Mouse (Mus musculus): ENCODE data around the gene Bid. TPM values are rescaled to one million over a fixed set of nuclear protein-coding genes. Genes with fewer than 3 reads are reported as not detected.

Gene Bid
- polyA plus RNA-seq, 1 experiment from 2014 or later, result 23.8 TPM

- no peaks in the 10 kb centered on the region for H3K9me3 ChIP-seq (replicated peaks)
- H3K9ac ChIP-seq, result no peak overlapping the region
- no peak overlapping the region for H3K4me3 ChIP-seq (replicated peaks)
- ATAC-seq (replicated peaks; ENCODE audit: low FRiP score), result no peak
- H3K27me3 ChIP-seq, result no peaks in the 10 kb centered on the region
- peaks cover 20% of the 10 kb centered on the region for H3K36me3 ChIP-seq
- H3K4me1 ChIP-seq, result no peaks in the 10 kb centered on the region
- H3K4me2 ChIP-seq, result no peak overlapping the region
- 86% methylated on average over 5 of the region's 5 CpGs for whole genome bisulfite sequencing
- H3K27ac ChIP-seq, result no peak overlapping the region
Observed at GRCm38 (mm10) chr6:120943964-120944363, 27.3 kb upstream of the Bid start.

DNA sequence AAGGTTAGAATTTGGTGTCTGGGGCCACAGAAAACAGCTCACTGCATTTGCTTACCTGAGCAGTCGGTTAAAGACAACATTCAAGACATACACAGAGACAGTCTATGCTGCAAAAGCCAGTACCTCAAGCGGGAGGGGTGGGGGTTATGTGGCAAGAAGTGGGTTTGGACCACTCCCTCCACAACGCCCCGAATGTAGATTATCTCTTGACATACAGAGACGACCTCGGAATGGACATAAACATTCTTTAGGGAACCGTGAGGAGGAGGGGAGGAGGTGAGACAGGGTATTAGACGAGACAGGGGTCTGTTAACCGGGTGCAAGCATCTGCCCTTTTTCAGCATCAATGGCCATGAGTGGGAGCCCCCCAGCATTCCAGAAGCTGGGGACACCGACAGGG is 26.9 kb upstream of the Bid start:
- no peaks in the 10 kb centered on the region for H3K27me3 ChIP-seq
- no peaks in the 10 kb centered on the region for H3K9me3 ChIP-seq (replicated peaks)
- no peak overlapping the region for H3K4me3 ChIP-seq (replicated peaks)
- H3K27ac ChIP-seq, result no peak overlapping the region
- H3K36me3 ChIP-seq, result peaks cover 19% of the 10 kb centered on the region
- no peak for ATAC-seq (replicated peaks; ENCODE audit: low FRiP score)
- H3K4me1 ChIP-seq, result no peaks in the 10 kb centered on the region
- WGBS, result 72% methylated on average over 10 of the region's 10 CpGs
- no peak overlapping the region for H3K9ac ChIP-seq
- H3K4me2 ChIP-seq, result no peak overlapping the region

DNA sequence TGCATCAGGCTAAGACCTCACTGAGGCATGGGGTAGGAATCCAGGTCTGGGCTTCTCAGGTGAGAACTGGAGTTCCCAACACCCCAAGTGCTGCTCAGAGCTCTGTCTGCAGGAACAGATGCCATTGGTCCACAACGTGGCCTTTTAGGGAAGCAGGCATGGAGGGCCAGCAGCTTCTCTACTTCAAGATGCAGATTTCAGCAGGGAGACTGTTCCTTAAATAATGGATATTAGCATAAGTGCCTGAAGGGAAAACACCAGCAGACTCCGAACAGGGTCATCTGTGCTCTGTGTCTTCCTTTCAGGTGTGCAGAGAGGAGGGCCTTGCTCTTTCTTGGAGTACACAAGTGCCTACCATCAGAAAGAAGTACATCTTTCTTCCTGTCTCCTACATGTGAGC is 26.4 kb upstream of the Bid start:
- Histone ChIP-seq H3K27ac (no peak overlapping the region), H3K4me2 (no peak overlapping the region), H3K4me1 (0 out of 2 replicates have a peak, but pooled peaks cover 2% of the 10 kb centered on the region), H3K36me3 (peaks cover 16% of the 10 kb centered on the region), H3K9ac (no peak overlapping the region), H3K9me3 (replicated peaks) (no peaks in the 10 kb centered on the region), H3K4me3 (replicated peaks) (no peak overlapping the region), H3K27me3 (no peaks in the 10 kb centered on the region)
- ATAC-seq (replicated peaks; ENCODE audit: low FRiP score), result no peak
- WGBS, result 70% methylated on average over 2 of the region's 2 CpGs

GRCm38 (mm10) chr6:120941575-120941974 is 24.9 kb upstream of the Bid start:
- Histone ChIP-seq H3K4me3 (replicated peaks) (no peak overlapping the region), H3K36me3 (peaks cover 9% of the 10 kb centered on the region)
- 93% methylated on average over 13 of the region's 13 CpGs for WGBS

DNA sequence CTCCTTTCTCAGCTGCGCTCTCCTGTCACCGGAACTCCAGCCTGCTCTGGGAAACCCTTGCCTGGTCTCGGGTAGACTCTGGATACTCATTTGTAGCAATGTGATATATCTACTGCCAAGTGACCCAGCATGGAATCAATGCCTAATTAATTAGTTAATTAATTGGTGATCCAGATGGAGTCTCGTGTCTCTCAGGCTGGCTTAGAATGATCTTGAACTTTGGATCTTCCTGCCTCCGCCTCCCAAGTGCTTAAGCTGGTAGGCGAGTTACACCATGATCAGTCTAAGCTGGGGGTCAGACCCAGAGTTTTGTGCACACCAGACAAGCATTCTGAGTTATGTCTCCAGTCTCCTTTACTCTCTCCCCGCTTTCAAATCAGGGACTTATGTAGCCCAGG is 24.4 kb upstream of the Bid start:
- H3K9ac ChIP-seq, result no peak overlapping the region
- no peak overlapping the region for H3K4me2 ChIP-seq
- peak; percentile 49; the same call in 1 of the 2 replicates for ATAC-seq (replicated peaks; ENCODE audit: low FRiP score)
- H3K27ac ChIP-seq, result no peak overlapping the region
- H3K36me3 ChIP-seq, result peaks cover 6% of the 10 kb centered on the region
- H3K27me3 ChIP-seq, result no peaks in the 10 kb centered on the region
- no peaks in the 10 kb centered on the region for H3K9me3 ChIP-seq (replicated peaks)
- H3K4me1 ChIP-seq, result 0 out of 2 replicates have a peak, but pooled peaks cover 2% of the 10 kb centered on the region
- no peak overlapping the region for H3K4me3 ChIP-seq (replicated peaks)
- WGBS, result 67% methylated on average over 7 of the region's 7 CpGs

More at GRCm38 (mm10) chr6:120941575-120941974, 24.9 kb upstream of the Bid start:
- no peaks in the 10 kb centered on the region for H3K27me3 ChIP-seq
- ATAC-seq (replicated peaks; ENCODE audit: low FRiP score), result no peak
- H3K9me3 ChIP-seq (replicated peaks), result no peaks in the 10 kb centered on the region
- 0 out of 2 replicates have a peak, but pooled peaks cover 2% of the 10 kb centered on the region for H3K4me1 ChIP-seq
- H3K4me2 ChIP-seq, result no peak overlapping the region
- no peak overlapping the region for H3K27ac ChIP-seq
- H3K9ac ChIP-seq, result no peak overlapping the region

GRCm38 (mm10) chr6:120940446-120941083 is 23.9 kb upstream of the Bid start:
- H3K27me3 ChIP-seq, result no peaks in the 10 kb centered on the region
- no peak for ATAC-seq (replicated peaks; ENCODE audit: low FRiP score)
- no peak overlapping the region for H3K4me2 ChIP-seq
- 83% methylated on average over 7 of the region's 7 CpGs for WGBS
- H3K4me1 ChIP-seq, result 0 out of 2 replicates have a peak, but pooled peaks cover 2% of the 10 kb centered on the region
- no peak overlapping the region for H3K4me3 ChIP-seq (replicated peaks)
- no peak overlapping the region for H3K27ac ChIP-seq
- peaks cover under 1% of the 10 kb centered on the region; the same call in 1 of the 2 replicates for H3K36me3 ChIP-seq
- H3K9ac ChIP-seq, result no peak overlapping the region
- H3K9me3 ChIP-seq (replicated peaks), result no peaks in the 10 kb centered on the region

DNA sequence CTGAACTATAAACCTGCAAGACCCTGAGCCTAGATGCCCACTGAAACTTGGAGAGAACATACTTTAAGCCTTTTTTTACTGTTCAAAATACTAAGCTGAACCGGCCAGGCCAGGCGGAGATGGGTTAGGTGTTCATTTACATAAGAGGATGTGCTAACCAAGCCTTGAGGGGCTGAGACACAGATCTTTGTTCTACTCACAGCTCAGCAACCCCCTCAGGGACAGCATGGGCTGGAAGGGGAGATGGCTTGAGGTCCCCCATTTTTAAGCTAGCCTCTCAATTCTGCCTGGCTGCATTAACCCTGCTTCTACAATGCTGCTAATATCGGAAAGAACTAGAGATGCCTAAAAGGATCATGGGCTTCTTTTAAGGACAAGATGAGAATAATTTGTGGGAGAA is 23.1 kb upstream of the Bid start:
- Histone ChIP-seq H3K4me2 (no peak overlapping the region), H3K27me3 (no peaks in the 10 kb centered on the region), H3K4me3 (replicated peaks) (no peak overlapping the region), H3K36me3 (peaks cover 2% of the 10 kb centered on the region; the same call in 1 of the 2 replicates), H3K9ac (no peak overlapping the region), H3K4me1 (0 out of 2 replicates have a peak, but pooled peaks cover 2% of the 10 kb centered on the region), H3K9me3 (replicated peaks) (no peaks in the 10 kb centered on the region), H3K27ac (no peak overlapping the region)
- WGBS, result 85% methylated on average over 3 of the region's 3 CpGs
- ATAC-seq (replicated peaks; ENCODE audit: low FRiP score), result no peak

GRCm38 (mm10) chr6:120938763-120939450 is 22.3 kb upstream of the Bid start:
- H3K4me3 ChIP-seq (replicated peaks), result no peak overlapping the region
- H3K27ac ChIP-seq, result no peak overlapping the region
- WGBS, result 87% methylated on average over 12 of the region's 12 CpGs
- H3K9me3 ChIP-seq (replicated peaks), result no peaks in the 10 kb centered on the region
- no peak overlapping the region for H3K9ac ChIP-seq
- no peaks in the 10 kb centered on the region for H3K27me3 ChIP-seq
- peaks cover 11% of the 10 kb centered on the region for H3K36me3 ChIP-seq
- ATAC-seq (replicated peaks; ENCODE audit: low FRiP score), result no peak
- no peak overlapping the region for H3K4me2 ChIP-seq
- H3K4me1 ChIP-seq, result 0 out of 2 replicates have a peak, but pooled peaks cover 2% of the 10 kb centered on the region

DNA sequence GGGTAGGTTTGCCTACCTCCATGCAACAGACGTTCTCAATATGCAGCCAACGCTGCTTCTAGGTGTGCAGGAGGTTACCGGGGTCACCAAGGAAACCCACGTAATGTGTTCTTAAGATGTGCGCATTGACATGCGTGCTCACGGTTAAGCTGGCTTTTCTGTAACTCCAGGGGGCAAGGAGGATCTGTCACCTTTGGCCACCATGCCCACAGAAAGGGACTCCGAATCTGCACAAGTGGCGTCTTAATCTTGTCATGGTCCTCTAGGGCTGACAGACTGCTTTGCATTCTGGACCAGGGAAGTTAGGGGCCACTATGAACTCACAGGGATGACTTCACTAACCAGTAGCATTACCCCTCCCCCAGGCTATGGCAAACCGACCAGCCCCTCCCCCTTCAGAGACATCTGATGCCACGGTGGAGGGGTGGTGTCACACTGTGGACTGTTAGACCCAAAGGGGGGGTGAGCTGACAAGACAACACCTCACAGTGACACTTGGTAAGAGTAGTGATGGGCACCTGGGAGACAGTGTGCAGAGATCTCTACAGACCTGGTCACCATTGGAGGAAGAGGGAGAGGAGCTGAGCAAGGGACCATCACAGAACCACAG is 21.5 kb upstream of the Bid start:
- Histone ChIP-seq H3K9ac (no peak overlapping the region), H3K4me1 (0 out of 2 replicates have a peak, but pooled peaks cover 2% of the 10 kb centered on the region), H3K36me3 (peaks cover 14% of the 10 kb centered on the region), H3K4me2 (no peak overlapping the region), H3K27ac (no peak overlapping the region), H3K4me3 (replicated peaks) (no peak overlapping the region), H3K9me3 (replicated peaks) (no peaks in the 10 kb centered on the region), H3K27me3 (no peaks in the 10 kb centered on the region)
- no peak for ATAC-seq (replicated peaks; ENCODE audit: low FRiP score)
- WGBS, result 76% methylated on average over 11 of the region's 11 CpGs

DNA sequence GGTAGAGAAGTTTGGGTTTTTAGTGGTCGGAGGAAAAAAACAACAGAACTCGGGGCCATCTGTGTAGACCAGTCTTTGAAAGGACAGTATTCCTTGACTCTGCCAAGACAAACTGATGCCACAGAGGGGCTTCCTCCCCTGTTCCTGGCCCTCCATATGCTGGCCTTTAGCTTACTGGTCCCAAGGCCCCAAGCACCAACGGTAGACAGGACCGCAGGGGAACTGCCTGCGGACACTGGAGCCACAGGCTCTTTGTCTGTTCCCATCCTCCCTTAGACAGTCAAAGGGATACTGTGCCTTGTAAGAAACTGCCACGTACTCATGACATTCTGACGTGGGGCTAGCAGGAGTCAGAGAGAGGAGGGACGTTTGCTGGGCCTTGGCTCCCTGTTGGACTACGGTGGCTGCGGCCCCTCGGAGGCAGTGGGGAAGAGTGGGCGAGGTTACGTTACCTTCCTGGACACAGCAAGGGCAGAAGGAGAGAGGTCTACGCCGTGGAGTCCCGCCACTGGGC is 20.5 kb upstream of the Bid start:
- no peak for ATAC-seq (replicated peaks; ENCODE audit: low FRiP score)
- H3K27ac ChIP-seq, result no peak overlapping the region
- no peaks in the 10 kb centered on the region for H3K9me3 ChIP-seq (replicated peaks)
- H3K4me3 ChIP-seq (replicated peaks), result no peak overlapping the region
- WGBS, result 82% methylated on average over 16 of the region's 16 CpGs
- H3K4me1 ChIP-seq, result 0 out of 2 replicates have a peak, but pooled peaks cover 2% of the 10 kb centered on the region
- H3K4me2 ChIP-seq, result no peak overlapping the region
- peaks cover 22% of the 10 kb centered on the region for H3K36me3 ChIP-seq
- H3K9ac ChIP-seq, result no peak overlapping the region
- H3K27me3 ChIP-seq, result no peaks in the 10 kb centered on the region

DNA sequence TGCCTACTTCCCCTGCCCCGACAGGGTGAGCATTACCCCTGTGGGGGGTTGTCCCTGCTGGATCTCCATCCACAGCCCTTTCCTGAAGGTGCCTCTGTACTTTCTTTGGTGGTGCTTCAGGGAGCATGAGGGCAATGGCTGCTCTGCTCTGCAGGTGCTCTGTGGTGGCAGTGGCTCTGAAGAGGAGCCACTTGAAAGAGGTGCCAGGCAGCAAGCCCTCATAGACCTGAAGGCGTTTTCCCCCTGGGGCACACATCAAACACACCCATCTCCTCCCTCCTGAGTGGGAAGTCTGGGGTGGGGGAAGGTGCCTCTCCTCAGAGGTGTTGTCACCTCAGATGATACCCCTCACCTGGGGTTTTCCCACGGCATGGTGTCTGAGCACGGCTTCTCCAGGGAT is 17.5 kb upstream of the Bid start:
- ATAC-seq (replicated peaks; ENCODE audit: low FRiP score), result no peak
- Histone ChIP-seq H3K4me2 (no peak overlapping the region), H3K27me3 (no peaks in the 10 kb centered on the region), H3K9me3 (replicated peaks) (no peaks in the 10 kb centered on the region), H3K4me1 (0 out of 2 replicates have a peak, but pooled peaks cover 2% of the 10 kb centered on the region), H3K27ac (no peak overlapping the region), H3K4me3 (replicated peaks) (no peak overlapping the region), H3K36me3 (peaks cover 31% of the 10 kb centered on the region), H3K9ac (no peak overlapping the region)
- 68% methylated on average over 4 of the region's 4 CpGs for WGBS

DNA sequence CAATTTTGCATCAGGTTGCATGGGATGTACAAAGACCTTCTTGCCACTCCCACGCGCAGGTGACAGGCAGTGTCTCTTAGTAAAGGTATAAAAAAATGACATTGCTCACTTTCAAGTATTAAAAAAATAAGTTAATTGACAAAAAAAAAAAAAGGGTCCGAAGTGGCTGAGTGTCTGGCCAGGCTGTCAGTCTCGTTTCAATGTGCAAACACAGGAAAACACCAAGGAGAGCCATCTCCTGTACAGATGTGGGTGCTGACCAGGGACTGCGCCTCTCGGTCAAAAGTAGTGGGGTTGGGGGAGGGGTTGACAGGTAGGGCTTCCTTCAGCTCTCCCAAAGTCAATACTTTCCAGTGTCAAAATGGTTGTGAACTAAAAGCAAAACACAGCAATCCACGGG is 17.0 kb upstream of the Bid start:
- H3K27me3 ChIP-seq, result no peaks in the 10 kb centered on the region
- 89% methylated on average over 7 of the region's 7 CpGs for WGBS
- H3K36me3 ChIP-seq, result peaks cover 31% of the 10 kb centered on the region
- H3K4me2 ChIP-seq, result no peak overlapping the region
- ATAC-seq (replicated peaks; ENCODE audit: low FRiP score), result no peak
- no peak overlapping the region for H3K4me3 ChIP-seq (replicated peaks)
- no peak overlapping the region for H3K9ac ChIP-seq
- no peak overlapping the region for H3K27ac ChIP-seq
- no peaks in the 10 kb centered on the region for H3K9me3 ChIP-seq (replicated peaks)
- H3K4me1 ChIP-seq, result 0 out of 2 replicates have a peak, but pooled peaks cover 2% of the 10 kb centered on the region
